Mouse (Mus musculus) MEL (cell line): ENCODE data around the gene Utrn. TPM values are rescaled to one million over a fixed set of nuclear protein-coding genes. Genes with fewer than 3 reads are reported as not detected.

ENCODE experiments used
- DNase-seq: peaks from one replicate; pipeline ENCODE4 v3.0.0; 2011; ENCODE audit warnings: low read depth, low spot score
- H3K27ac ChIP-seq: 2 replicates; pipeline ENCODE4 v1.5.1; 2012; ENCODE audit warnings: low read depth, mild to moderate bottlenecking, control low read depth, low read length, moderate library complexity; ENCODE audit not compliant: control insufficient read depth
- H3K27me3 ChIP-seq, 2 experiments: fragments of 150-350 bp in 1 of 2; sonication (generic) in 1 of 2; 2 replicates each; pipeline ENCODE4 v1.6.1; 2012; ENCODE audit warnings: low read length in 2 of 2, mild to moderate bottlenecking in 2 of 2, improper control_type of control experiment in 1 of 2, moderate library complexity in 1 of 2; ENCODE audit not compliant: insufficient read depth in 2 of 2, control insufficient read depth in 1 of 2
- H3K36me3 ChIP-seq, 2 experiments: 2 replicates each; pipeline ENCODE4 v1.6.1; 2012 to 2014; ENCODE audit warnings: low read length in 2 of 2, improper control_type of control experiment in 1 of 2, inconsistent platforms in 1 of 2, mild to moderate bottlenecking in 1 of 2; ENCODE audit not compliant: insufficient read depth in 2 of 2, control insufficient read depth in 1 of 2
- H3K4me1 ChIP-seq, 2 experiments: fragments of 150-350 bp in 1 of 2; sonication (generic) in 1 of 2; 2 replicates each; pipeline ENCODE4 v1.6.1; 2012; ENCODE audit warnings: low read length in 2 of 2, improper control_type of control experiment in 1 of 2, mild to moderate bottlenecking in 1 of 2; ENCODE audit not compliant: insufficient read depth in 2 of 2, control insufficient read depth in 1 of 2
- H3K4me3 ChIP-seq, 2 experiments: fragments of 150-350 bp in 1 of 2; sonication (generic) in 1 of 2; 2 replicates each; pipeline ENCODE4 v1.5.1; 2012; ENCODE audit warnings: low read depth in 2 of 2, low read length in 2 of 2, mild to moderate bottlenecking in 2 of 2, moderate library complexity in 2 of 2, control low read depth in 1 of 2, improper control_type of control experiment in 1 of 2; ENCODE audit not compliant: control insufficient read depth in 1 of 2, insufficient read depth in 1 of 2
- H3K79me2 ChIP-seq: 2 replicates; pipeline ENCODE4 v1.6.1; 2012; ENCODE audit warnings: mild to moderate bottlenecking, low read length, moderate library complexity; ENCODE audit not compliant: control insufficient read depth, poor library complexity, insufficient read depth
- H3K9ac ChIP-seq: 2 replicates; pipeline ENCODE4 v1.6.1; 2012; ENCODE audit warnings: low read depth, mild to moderate bottlenecking, control low read depth, low read length, moderate library complexity; ENCODE audit not compliant: control insufficient read depth, poor library complexity, severe bottlenecking
- H3K9me3 ChIP-seq: fragments of 150-350 bp; sonication (generic); replicated peaks from 2 replicates; pipeline ENCODE4 v1.6.1; 2012; ENCODE audit warnings: mild to moderate bottlenecking, low read length, improper control_type of control experiment, moderate library complexity; ENCODE audit not compliant: insufficient read depth
- BHLHE40 ChIP-seq: IDR thresholded peaks from 2 replicates; pipeline ENCODE4 v1.6.1; 2012; ENCODE audit warnings: low read depth, mild to moderate bottlenecking, inconsistent platforms, low read length, improper control_type of control experiment, borderline replicate concordance
- E2F4 ChIP-seq: IDR thresholded peaks from 2 replicates; pipeline ENCODE4 v1.6.1; 2011; ENCODE audit warnings: low read depth, low read length, improper control_type of control experiment, borderline replicate concordance
- EP300 ChIP-seq, 2 experiments: IDR thresholded peaks; 2 replicates each; pipeline ENCODE4 v1.6.1; 2011; ENCODE audit warnings: improper control_type of control experiment in 2 of 2, low read length in 2 of 2, low read depth in 1 of 2, mild to moderate bottlenecking in 1 of 2
- ETS1 ChIP-seq: IDR thresholded peaks from 2 replicates; pipeline ENCODE4 v1.6.1; 2012; ENCODE audit warnings: low read depth, mild to moderate bottlenecking, inconsistent platforms, low read length, improper control_type of control experiment, moderate library complexity
- GABPA ChIP-seq: IDR thresholded peaks from 2 replicates; pipeline ENCODE4 v1.6.1; 2012; ENCODE audit warnings: low read depth, mild to moderate bottlenecking, inconsistent platforms, low read length, improper control_type of control experiment, moderate library complexity
- GATA1 ChIP-seq: IDR thresholded peaks from 2 replicates; pipeline ENCODE4 v1.6.1; 2011; ENCODE audit warnings: low read depth, low read length, improper control_type of control experiment
- MAZ ChIP-seq: IDR thresholded peaks from 2 replicates; pipeline ENCODE4 v1.6.1; 2012; ENCODE audit warnings: low read depth, mild to moderate bottlenecking, inconsistent platforms, low read length, improper control_type of control experiment
- MXI1 ChIP-seq: IDR thresholded peaks from 2 replicates; pipeline ENCODE4 v1.6.1; 2011; ENCODE audit warnings: mild to moderate bottlenecking, low read depth, low read length, improper control_type of control experiment
- MYC ChIP-seq: IDR thresholded peaks from 2 replicates; pipeline ENCODE4 v1.6.1; 2011; ENCODE audit warnings: low read depth, mild to moderate bottlenecking, low read length, improper control_type of control experiment, moderate library complexity
- POLR2AphosphoS5 ChIP-seq: IDR thresholded peaks from 2 replicates; pipeline ENCODE4 v1.6.1; 2012; ENCODE audit warnings: low read depth, borderline replicate concordance, mild to moderate bottlenecking, inconsistent platforms, low read length, moderate library complexity, mixed read lengths
- SIN3A ChIP-seq: IDR thresholded peaks from 2 replicates; pipeline ENCODE4 v1.6.1; 2012; ENCODE audit warnings: low read length, improper control_type of control experiment, inconsistent platforms
- TBP ChIP-seq: IDR thresholded peaks from 2 replicates; pipeline ENCODE4 v1.8.0; 2011; ENCODE audit warnings: low read depth, low read length, improper control_type of control experiment
- TCF12 ChIP-seq: IDR thresholded peaks from 2 replicates; pipeline ENCODE4 v1.6.1; 2014; ENCODE audit warnings: low read depth, mild to moderate bottlenecking, inconsistent platforms, low read length, improper control_type of control experiment, moderate library complexity
- UBTF ChIP-seq: IDR thresholded peaks from 2 replicates; pipeline ENCODE4 v1.6.1; 2012; ENCODE audit warnings: low read depth, mild to moderate bottlenecking, inconsistent platforms, low read length, improper control_type of control experiment, moderate library complexity, borderline replicate concordance; ENCODE audit not compliant: insufficient read depth
- USF1 ChIP-seq: IDR thresholded peaks from 2 replicates; pipeline ENCODE4 v1.6.1; 2014; ENCODE audit warnings: low read depth, mild to moderate bottlenecking, inconsistent platforms, low read length, improper control_type of control experiment, moderate library complexity
- USF2 ChIP-seq, 2 experiments: IDR thresholded peaks; 2 replicates each; pipeline ENCODE4 v1.6.1; 2011 to 2012; ENCODE audit warnings: improper control_type of control experiment in 2 of 2, low read length in 2 of 2, borderline replicate concordance in 1 of 2, inconsistent platforms in 1 of 2, low read depth in 1 of 2, mild to moderate bottlenecking in 1 of 2; ENCODE audit not compliant: insufficient read depth in 1 of 2
- ZC3H11A ChIP-seq: IDR thresholded peaks from 2 replicates; pipeline ENCODE4 v1.6.1; 2012; ENCODE audit warnings: low read depth, mild to moderate bottlenecking, inconsistent platforms, low read length, improper control_type of control experiment
- ZMIZ1 ChIP-seq: IDR thresholded peaks from 2 replicates; pipeline ENCODE4 v1.6.1; 2012; ENCODE audit warnings: low read depth, mild to moderate bottlenecking, inconsistent platforms, low read length, improper control_type of control experiment, moderate library complexity
- ZNF384 ChIP-seq: IDR thresholded peaks from 2 replicates; pipeline ENCODE4 v1.6.1; 2012; ENCODE audit warnings: low read depth, mild to moderate bottlenecking, inconsistent platforms, low read length, improper control_type of control experiment
- polyA plus RNA-seq, 2 experiments: library from polyadenylated mRNA; stranded (reverse) in 1 of 2; unstranded in 1 of 2; fragments of >175 nt in 1 of 2; fragments of >200 nt in 1 of 2; gene quantifications; 2 replicates each; pipeline versions ENCODE4 v1.2.1 to v1.2.4; 2012; ENCODE audit warnings: low replicate concordance in 2 of 2, low read depth in 1 of 2; ENCODE audit not compliant: insufficient read length in 2 of 2, insufficient read depth in 1 of 2, missing spikeins in 1 of 2
- total RNA-seq: library from RNA; depleted of rRNA; stranded (reverse); fragments of 300-350 nt; gene quantifications from 2 replicates; pipeline ENCODE4 v1.2.3, GENCODE M21; 2012

The Utrn gene
- total and polyA plus RNA-seq, 3 experiments: 2.3 to 4.3 TPM; not detected in 1

- H3K27ac ChIP-seq: no peak overlapping the region
- TF ChIP-seq USF2 (IDR thresholded peaks at IDR 0.05; ENCODE audit: borderline replicate concordance in 1 of 2, insufficient read depth in 1 of 2, low read depth in 1 of 2, low read length in 2 of 2) (no peak), TCF12 (no peak), POLR2AphosphoS5 (no peak), MAZ (no peak), E2F4 (no peak), MYC (no peak), TBP (no peak), BHLHE40 (no peak), ZC3H11A (no peak), MXI1 (no peak), GABPA (no peak)
- no peak overlapping the region for H3K9ac ChIP-seq
- peaks cover 0 to 13% of the 10 kb centered on the region in 2 experiments; a peak in 2 of 4 replicates for H3K36me3 ChIP-seq
- no peak overlapping the region for H3K4me3 ChIP-seq
- no peak for DNase-seq
- peaks cover 3 to 14% of the 10 kb centered on the region in 2 experiments for H3K4me1 ChIP-seq
- H3K9me3 ChIP-seq: no peaks in the 10 kb centered on the region
- no peaks in the 10 kb centered on the region for H3K79me2 ChIP-seq
- no peaks in the 10 kb centered on the region for H3K27me3 ChIP-seq
These were observed 11.1 kb downstream of the Utrn start for GRCm38 (mm10) chr10:12858017-12858416.

GRCm38 (mm10) chr10:12854298-12854697 lies 14.9 kb downstream of the Utrn start:
- Histone ChIP-seq H3K9me3 (no peaks in the 10 kb centered on the region), H3K79me2 (no peaks in the 10 kb centered on the region), H3K27me3 (no peaks in the 10 kb centered on the region), H3K36me3 (no peaks in the 10 kb centered on the region)
- DNase-seq: peak; percentile 57
- TF ChIP-seq EP300 (IDR thresholded peaks at IDR 0.05; ENCODE audit: low read depth in 1 of 2, low read length in 2 of 2) (peak in 1 of 2 experiments; percentile 54; a peak in 3 of 4 replicates), TCF12 (peak; percentile 50), MYC (no peak), TBP (no peak), GATA1 (peak; percentile 48), ZNF384 (no peak), ZMIZ1 (no peak), ETS1 (0 out of 2 replicates have a peak, but pooled peaks have one; percentile 20), UBTF (no peak), SIN3A (no peak), USF1 (peak; percentile 55; the same call in 1 of the 2 replicates)
- TF ChIP-seq, all 39 proteins: peak for 5
- Histone ChIP-seq H3K9ac (no peak overlapping the region), H3K4me3 (no peak overlapping the region), H3K27ac (no peak overlapping the region), H3K4me1 (0 out of 4 replicates have a peak, but pooled peaks cover 0 to 3% of the 10 kb centered on the region in 2 experiments)
